Mouse (Mus musculus): Measurements from ENCODE around the gene Gnmt. TPM values are rescaled to one million over a fixed set of nuclear protein-coding genes. Genes with fewer than 3 reads are reported as not detected.
"Not testable (repeated sequence)": the region's sequence is repeated elsewhere in the genome, so short reads cannot be mapped to it uniquely, and the experiment has no call there.

Gene Gnmt
- total RNA-seq (2022) = 1 to 10 TPM; 2.6 to 7.2 (median 3.4) TPM

DNA sequence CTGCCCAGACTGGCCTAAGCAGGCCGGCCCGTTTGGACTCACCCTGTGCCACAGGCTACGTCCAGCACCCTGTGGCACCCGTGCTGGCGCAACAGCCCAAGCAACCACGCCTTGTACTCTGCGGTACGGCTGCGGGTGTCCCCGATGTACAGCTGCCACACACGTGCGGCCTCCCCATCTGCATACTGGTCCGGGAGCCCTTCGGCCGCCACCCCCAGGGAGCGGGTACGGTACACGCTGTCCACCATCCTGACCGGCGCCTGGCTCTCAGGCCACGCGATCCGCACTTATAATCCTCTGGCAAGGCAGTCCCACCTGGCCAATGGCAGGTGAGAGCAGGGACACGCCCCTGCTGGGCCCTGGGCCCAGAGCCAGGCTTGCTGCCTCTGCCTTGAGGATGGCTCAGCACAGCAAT is at the start of gene Gnmt:
Gene Gnmt (minus strand): TSS at position 265 of the 415 bp plus-strand sequence.
- no peak for DNase-seq (ENCODE audit: low spot score)

DNA sequence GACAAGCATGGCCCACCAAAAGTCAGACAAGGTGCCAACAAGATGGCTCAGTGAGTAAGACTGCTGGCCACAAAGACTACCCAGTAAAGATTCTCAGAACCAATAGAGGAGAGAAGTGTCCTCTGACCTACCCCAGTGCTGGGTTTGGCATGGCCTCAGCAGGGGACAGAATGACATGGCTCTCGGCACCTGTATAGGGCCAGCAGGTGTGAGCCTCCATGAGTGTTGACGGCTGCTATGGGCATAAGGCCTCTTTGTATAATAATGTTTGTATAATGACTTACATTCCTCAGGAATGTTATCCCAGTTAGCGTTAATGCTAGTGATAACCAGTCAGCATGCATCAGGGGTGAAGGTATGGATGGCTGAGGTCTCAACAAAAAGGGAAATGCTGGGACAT is 47.1 kb upstream of the Gnmt start:
- no peak for DNase-seq (ENCODE audit: low spot score)

DNA sequence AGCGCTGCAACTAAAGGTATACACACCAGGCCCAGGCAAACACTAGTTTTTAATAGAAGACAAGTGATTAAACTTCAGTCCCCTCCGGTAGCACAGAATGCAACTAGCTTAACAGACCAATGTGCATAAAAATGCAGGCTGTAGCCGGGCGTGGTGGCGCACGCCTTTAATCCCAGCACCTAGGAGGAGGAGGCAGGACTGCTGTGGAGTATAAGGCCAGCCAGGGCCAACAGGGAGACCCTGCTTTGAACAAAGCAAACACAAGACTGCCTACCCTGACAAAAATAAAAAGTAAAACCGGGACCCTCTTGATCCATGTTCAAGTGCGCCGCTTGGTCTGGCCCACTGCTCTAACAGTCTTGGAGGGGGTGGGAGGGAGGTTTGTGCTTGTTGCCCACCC is 46.1 kb upstream of the Gnmt start:
- no peak for DNase-seq (ENCODE audit: low spot score)

DNA sequence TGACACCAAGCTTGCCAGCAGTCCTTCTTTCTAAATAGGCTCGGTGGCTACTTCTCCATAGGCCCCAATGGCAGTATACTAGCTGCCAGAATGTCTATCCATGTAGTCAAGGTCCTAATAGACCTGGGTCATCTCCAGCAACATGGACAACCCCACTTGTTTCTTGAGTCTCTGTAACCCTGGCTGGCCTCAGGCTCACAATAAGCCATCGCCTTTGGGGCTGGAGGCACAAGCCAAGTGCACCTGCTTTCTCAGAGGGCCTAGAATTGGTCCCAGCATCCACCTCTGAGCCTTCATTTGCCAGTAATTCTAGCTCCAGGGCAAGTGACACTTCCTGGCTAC is 45.1 kb upstream of the Gnmt start:
- DNase-seq (ENCODE audit: low spot score) = no peak

DNA sequence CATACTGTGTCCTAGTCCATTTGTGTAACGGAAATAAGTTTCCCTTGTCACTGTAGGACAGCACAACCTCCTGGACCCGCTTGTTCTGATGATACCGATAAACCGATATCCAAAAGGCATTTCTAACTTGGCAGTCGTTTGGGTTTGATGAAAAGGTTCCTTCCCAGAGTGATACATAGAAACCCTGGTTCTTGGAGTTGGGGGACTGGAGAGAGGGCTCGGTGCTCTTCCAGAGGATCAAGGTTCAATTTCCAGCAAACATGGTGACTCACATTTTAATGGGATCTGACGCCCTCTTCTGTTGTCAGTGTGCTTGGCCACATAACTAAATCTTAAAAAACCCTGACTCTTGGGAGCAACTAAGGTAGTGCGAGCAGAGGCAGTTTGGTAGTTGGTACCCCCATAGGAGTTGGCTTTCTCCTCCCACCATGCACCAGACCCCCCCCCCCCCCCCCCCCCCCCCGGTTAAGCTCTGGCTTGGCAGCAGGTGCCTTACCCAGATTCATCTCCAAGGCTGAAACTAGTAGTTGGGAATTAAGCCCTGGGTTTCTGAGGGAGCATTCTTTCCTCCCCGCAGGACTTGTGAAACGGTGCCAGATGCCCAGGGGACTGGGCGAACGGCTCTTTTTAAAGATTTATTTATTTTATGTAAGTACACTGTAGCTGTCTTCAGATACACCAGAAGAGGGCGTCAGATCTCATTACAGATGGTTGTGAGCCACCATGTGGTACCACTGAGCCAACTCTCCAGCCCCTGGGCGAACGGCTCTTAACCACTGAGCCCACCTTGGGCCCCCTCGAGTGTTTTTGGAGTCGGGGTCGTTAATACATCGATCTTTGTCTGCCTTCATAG is 44.5 kb upstream of the Gnmt start:
- no peak for DNase-seq (ENCODE audit: low spot score)

DNA sequence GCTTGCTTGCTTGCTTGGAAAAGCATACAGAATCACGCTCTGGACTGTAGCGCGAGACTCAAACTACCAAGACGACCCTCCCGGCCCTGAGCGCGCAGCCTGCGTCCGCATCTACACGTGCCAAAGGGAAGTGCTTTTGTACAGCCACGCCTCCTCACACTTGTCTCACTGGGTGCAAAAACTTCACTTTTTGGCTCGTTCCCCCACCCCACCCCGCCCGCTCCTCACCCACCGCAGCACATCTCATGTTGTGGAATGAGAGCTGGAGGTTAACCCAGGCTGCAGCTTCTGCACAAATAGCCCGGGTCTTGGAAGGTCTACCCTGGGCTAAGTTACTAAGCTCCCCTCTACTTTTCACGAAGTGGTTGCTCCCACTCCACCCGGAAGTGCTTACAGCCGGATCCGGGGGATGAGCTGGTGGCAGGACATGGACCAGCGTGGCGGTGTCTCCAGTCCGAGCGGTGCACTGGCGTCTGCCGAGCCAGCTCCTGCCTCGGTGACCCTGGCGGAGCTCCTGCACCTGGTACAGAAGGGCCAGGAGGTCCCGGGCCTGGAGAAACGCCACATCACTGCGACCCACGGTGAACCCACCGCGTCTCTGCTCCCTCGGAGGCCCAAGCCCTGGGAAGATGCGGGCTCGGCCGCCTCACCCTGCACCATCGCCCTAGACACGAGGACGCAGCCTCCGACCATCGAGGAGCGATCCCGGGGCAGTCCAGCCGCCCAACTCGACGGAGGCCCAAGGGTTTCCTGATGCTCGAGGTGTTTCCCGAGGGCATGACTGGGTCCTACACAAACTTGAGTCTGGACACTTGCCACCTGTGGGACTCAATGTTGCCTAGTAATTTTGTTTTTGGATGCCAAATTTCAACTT is 43.7 kb upstream of the Gnmt start, which contains the start of gene 2310039H08Rik:
Gene 2310039H08Rik (plus strand): TSS at position 232 of the 874 bp plus-strand sequence.
- DNase-seq (ENCODE audit: low spot score) = peak; percentile 86

DNA sequence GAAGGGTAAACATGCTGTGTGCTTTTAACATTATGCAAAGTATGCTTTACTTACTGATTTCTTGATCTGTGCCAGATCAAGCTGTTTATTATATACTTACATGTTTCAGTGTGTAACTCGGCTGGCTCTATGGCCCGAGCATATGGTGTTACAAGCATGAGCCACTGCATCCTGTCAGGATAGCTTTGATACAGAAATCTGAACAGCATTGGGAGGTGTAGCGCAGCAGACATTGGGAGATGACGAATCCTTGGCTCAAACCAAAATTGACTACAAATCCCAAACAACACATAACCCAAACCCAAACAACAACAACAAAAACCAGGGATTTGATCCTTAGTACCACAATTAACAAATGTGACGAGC is 43.1 kb upstream of the Gnmt start:
- DNase-seq (ENCODE audit: low spot score) = no peak

DNA sequence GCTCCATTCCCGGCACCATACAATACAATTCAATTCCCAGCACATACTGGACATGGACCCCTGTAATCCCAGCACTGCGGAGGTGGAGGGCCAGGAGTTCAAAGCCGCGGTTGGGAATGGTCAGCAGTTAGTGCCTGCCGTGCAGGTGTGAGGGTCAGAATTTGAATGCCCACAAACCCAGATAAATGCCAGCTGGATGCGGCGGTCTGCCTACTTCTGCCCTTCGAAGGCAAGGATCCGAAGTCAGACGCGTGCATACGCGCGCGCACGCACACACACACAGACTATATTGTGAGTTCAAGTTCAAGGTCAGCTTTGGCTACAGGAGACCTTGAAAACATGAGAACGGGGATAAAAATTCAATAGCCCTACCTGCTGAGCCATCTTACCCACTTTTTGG is 42.6 kb upstream of the Gnmt start:
- DNase-seq (ENCODE audit: low spot score) = no peak

DNA sequence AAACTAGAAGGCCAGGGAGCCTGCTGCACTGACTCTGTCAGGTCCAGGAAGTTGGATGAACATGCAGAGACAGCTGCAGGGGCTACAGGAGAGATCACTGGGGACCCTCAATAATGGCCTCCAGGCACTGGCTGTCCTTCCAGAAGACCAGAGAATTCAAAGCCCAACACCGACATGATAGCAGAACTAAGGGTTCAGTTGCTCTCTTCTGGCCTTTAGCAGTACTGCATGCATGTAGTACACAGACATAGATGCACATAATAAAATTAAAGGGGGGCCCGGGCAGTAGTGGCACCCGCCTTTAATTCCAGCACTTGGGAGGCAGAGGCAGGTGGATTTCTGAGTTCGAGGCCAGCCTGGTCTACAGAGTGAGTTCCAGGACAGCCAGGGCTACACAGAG is 42.1 kb upstream of the Gnmt start:
- no peak for DNase-seq (ENCODE audit: low spot score)

DNA sequence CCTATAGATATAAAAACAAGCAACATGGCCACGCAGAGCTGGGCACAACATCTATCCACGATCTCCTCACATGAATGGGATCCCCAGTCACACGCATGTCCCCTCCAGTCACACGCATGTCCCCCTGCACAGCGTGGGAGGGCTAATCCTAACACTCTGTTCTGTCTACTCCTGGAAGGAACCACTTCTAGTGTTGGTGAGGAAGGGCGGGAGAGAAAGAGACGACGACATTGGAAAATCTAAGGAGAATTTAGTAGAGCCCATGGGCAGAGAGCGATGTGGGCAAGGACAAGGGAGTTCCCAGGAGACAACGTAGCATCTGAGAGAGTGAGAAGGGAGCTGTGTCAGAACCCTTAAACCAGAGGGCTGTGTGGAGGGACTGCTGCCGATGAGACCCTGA is 41.6 kb upstream of the Gnmt start:
- DNase-seq (ENCODE audit: low spot score) = no peak

DNA sequence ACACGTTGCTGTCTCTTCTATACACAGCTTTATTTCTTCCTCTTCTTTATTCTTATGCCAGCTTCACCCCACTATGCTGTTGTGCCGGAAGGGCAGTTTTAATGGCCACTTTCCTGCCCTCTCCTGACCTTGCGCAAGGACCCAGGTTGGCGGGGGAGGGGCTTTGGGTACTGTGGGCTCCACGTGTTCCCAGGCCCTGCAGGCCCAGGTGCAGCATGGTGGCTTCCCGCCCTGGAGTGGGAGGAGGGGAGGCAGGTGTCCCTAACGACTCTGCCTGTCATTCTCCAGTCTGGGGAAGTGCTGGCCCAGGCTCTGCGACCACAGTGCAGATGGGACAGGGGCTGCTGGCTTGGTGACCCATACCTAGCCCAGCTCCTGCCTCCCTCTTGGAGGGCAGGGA is 38.9 kb upstream of the Gnmt start:
- no peak for DNase-seq (ENCODE audit: low spot score)

DNA sequence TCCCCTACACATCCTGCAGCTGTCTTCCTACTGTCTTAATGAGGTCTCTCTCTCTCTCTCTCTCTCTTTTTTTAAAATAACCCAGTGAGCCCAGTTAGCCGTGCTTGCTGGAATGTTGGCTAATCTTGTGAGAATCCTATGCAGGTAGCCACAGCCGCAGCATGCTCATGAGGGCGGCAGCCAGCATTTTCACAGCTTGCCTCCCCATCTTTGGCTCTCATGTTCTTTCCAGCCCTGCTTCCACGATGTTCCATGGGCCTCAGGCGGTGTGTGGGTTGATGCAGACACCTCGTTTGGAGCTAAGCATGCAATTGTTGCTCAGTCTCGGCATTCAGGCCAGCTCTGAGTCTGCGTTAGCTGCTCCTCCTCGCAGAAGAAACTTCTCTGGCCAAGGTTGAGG is 35.9 kb upstream of the Gnmt start:
- not testable (repeated sequence) for DNase-seq (ENCODE audit: low spot score)

DNA sequence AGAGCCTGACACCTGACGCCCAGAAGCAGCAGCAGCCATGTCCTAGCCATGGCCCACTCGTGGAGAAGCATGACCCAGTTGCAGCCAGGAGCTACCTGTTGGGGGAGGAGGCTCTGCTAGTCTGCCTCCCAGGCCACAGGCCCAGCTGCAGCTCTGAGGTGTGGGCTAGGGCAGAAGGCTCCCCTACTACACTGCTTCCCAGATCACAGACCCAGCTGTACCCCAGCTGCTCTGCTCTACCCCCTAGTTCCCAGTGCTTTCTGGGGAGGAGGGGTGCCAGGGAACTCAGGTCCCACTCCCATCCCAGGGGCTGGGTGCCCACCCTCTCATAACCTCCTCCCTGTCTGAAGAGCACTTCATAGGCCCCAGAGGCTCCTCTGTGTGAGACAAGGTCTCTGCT is 34.6 kb upstream of the Gnmt start, which contains the start of gene Ptcra:
Gene Ptcra (minus strand): TSS at position 169 of the 400 bp plus-strand sequence.
- no peak for DNase-seq (ENCODE audit: low spot score)

DNA sequence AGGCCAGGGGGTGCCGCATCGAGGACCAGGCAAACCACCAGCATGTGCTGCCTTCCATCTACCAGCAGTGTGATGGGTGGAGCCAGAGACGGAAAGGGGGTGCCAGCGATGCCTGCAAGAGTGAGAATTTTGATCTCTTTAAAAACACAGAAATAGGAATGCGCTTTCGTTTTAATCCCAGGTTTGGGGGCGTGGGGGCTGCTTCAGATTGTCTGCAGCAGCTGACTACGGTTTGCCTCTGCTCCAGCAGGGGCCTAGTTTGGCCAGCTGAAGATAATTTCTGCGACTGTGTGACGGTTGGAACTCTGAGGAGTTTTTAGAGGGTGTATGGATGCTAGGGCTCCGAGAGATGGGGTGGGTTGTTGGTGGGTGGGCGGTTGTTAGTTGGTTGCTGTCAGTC is 29.8 kb upstream of the Gnmt start:
- DNase-seq (ENCODE audit: low spot score) = no peak

DNA sequence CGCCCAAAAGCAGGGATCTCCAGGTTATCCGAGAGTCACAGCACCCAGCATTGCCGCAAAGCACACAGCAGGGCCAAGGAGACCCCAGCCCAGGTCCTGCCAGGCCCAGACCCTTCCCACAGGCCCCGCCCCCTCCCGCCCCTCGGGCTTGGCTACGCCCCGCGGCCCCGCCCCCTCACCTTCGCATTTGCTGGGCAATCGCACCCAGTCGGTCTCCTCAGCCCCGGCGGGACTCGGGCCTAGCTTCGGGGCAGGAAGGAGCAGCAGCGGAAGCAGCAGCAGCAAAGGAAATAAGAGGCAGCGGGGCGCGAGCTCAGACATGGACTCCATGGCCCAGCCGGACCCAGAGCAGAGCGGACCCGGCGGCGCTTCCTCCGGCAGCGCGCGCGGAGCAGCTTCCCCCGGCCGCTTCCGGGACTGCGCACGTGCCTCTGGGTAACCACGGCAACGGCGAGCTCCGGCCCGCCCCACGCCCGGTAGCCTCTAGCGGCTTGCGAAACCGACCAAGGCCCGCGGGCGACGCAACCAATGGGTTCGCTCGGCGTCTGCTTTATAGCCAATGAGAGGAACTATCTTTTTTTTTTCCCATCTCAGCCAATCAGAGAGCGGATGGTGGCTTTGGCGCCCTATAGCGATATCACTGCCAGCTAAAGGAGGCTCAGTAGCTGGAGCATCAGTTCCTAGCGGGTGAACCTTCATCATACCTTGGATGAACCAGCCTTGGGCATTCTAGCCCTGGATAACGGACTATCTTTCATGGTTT is 23.0 kb upstream of the Gnmt start, which contains the start of gene Cnpy3:
Gene Cnpy3 (minus strand): TSS at position 421 of the 763 bp plus-strand sequence.
- DNase-seq (ENCODE audit: low spot score) = peak; percentile 94

DNA sequence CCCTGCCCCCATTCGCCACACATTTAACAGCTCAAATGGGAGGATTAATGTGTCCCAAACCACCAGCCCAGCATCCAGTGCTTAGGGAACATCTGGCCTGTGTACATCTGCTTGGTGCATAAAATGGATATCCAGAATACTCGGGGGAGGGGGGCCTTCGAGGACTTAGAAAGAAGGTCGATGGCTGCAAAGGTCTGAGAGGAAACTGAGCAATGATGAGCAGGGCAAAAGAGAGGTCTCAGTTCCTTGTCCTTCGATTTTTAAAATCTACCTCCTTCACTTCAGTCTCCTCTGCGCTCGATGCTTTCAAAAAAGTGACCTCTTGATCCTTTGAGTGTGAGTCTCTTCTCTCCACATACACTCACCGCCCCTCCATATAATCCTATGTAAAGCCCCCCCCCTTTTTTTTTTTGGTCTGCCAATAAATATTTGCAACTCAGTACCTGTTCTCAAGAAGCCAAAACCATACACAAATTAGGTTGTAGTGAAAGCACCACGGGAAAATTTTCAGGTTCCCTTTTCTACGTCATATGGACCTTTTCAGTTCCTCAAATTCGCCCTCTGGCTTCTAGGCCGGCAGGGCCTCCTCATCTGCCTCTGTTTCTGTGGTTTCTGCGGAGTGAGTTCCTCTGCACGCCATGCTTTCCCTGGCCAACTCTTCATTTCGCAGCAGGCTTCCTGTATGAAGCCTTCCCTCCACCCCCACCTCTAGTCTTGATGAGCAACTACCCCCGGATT is 22.3 kb upstream of the Gnmt start:
- peak; percentile 69 for DNase-seq (ENCODE audit: low spot score)

DNA sequence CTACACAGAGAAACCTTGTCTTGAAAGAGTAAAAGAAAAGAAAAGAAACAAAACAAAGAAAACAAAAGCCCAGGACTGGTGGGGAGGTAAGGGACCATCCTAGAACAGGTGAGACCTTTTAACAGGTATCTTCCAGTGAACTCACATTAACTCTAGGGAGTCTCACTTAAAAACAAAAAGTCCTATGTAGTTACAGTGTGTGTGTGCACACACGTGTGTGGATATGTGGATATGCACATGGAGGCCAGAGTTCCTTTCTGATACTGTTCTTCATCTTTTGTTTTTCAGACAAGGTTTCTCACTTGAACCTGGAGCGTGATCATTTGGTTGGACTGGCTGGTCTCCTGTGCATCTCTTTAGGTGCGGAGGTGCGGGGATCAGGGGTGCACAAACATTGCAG is 21.6 kb upstream of the Gnmt start:
- DNase-seq (ENCODE audit: low spot score) = no peak

DNA sequence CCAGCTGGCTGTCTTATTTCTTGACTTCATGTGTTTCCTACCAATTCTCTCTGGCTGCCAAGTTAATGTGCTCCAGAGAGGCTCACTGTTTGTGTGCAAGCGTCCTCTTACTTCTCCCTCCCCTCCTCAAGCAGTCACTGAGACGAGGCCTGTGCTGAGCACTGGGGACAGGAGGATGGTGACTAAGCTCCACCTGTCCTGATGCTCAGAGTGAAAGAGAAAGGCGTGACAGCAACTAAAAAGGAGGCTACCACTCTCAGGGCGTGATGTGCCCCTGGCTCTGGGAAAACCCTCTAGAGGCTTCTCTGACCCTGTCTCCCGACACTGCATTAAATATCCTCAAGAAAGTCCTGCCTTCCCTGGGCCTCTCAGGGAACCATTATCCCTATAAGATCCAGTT is 20.3 kb upstream of the Gnmt start:
- DNase-seq (ENCODE audit: low spot score) = no peak

DNA sequence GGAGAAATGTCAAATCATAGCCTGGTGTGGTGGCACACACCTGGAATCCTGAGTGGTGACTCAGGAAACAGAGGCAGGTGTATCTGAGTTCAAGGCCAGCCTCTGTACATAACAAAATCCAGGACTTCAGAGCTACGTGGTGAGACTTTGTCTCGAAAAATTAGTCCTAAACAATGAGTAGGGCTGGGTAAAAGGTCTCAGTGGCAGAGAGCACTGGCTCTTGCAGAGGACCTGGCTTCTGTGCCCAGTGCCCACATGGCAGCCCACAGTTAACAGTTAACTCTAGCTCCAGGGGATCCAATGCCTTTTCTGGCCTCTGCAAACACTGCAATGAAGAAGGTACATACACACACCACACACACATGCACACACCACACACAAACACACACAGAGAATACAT is 18.8 kb upstream of the Gnmt start:
- no peak for DNase-seq (ENCODE audit: low spot score)

DNA sequence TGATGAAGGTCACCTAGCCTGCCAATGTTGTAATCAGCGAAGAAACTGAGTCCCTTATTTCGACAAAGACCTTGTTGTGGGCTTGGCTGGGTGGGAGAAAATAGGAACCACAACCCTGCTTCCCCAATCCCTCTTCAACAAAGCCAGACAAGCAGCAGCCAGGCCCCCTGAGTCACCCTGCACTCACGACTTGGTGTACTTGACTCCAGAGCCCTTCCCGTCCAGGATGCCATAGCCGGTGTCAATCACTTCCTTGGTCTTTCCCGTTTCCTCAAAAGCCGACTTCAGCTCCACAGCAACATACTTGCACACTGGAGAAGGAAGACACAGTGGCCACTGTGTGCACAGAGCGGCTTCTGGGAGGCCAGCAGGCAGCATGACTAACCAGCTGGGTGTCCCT is 18.3 kb upstream of the Gnmt start:
- no peak for DNase-seq (ENCODE audit: low spot score)

DNA sequence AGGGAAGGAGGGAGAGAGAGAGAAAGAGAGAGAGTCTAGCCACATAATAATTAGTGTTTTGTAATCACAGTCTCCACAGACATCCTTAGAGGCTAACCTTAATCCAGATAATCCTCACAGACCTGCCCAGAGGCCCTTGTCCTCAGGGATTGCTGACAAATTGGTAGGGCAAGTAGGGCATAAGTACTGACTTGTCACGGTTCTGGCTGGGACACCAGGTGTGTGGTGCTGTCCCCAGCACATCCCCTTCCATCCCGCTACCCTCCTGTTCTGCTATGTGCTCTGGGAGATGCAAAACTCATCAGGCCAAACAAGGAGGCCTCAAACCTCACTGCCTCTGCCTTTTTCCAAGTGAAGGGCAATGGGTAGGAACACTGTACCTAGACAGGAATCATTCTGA is 16.5 kb upstream of the Gnmt start:
- DNase-seq (ENCODE audit: low spot score) = no peak
